Mouse (Mus musculus): ENCODE measurements at regions not wholly inside any gene's neighbourhood (a gene's known extent, or its start where the extent isn't known, plus 50 kb on each side); places are given as distances from the start of the nearest gene placed in this dataset.
"Not testable (repeated sequence)": the region's sequence is repeated elsewhere in the genome, so short reads cannot be mapped to it uniquely, and the experiment has no call there.

DNA sequence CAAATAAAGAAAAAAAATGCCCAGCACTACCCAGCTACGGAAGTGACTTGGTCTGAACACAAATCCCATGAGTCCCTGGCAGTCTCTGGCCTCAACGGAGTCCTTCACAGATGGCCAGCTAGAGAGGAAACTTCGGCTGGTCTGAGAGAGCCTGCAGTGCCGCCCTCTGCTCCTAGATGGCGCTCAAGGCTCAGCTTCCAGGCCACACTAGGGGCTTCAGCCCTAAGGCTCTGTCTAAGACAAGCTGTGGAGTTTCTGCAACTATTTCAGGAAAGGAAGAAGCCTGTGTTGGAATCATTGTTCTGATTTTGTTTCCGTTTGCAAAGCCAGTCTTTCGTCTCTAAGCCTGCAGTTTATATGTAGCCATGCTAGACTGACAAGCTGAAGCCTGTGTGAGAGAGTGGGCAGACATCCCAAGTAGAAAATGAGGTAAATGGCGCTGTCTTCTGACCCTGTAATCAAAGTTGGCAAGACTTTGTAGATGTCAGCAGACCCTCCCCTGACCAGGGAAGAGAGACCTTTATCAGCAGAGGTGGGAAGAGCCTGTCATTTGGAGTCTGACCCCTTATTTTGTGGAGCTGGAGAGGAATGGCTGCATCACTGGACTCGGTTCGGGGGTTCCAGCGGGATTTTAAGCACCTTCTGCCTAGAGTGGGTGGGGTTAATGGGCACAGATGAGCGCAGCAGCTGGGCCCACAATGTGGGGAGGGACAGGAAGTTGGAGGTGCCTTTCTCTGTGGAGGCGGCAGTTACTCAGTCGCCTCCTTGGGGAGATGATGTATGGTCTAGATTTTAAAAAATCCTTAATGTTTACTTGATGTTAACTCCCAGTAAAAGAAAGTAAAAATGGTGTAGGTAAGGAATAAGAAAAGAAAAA is 197.5 kb downstream of the Nucb2 start:
- Histone ChIP-seq H3K27me3 (no peaks in the 10 kb centered on the region), H3K9me3 (peaks cover 2% of the 10 kb centered on the region), H3K4me1 (replicated peaks) (peaks cover 3% of the 10 kb centered on the region; the same call in 1 of the 2 replicates), H3K36me3 (no peaks in the 10 kb centered on the region), H3K4me3 (no peak overlapping the region), H3K9ac (no peak overlapping the region), H3K27ac (0 out of 2 replicates have a peak overlapping the region, but pooled peaks have one; percentile 25), H3K4me2 (no peak overlapping the region)
- 51% methylated on average over 14 of the region's 14 CpGs for WGBS
- peak; percentile 57; the same call in 1 of the 2 replicates for ATAC-seq (ENCODE audit: low FRiP score)

DNA sequence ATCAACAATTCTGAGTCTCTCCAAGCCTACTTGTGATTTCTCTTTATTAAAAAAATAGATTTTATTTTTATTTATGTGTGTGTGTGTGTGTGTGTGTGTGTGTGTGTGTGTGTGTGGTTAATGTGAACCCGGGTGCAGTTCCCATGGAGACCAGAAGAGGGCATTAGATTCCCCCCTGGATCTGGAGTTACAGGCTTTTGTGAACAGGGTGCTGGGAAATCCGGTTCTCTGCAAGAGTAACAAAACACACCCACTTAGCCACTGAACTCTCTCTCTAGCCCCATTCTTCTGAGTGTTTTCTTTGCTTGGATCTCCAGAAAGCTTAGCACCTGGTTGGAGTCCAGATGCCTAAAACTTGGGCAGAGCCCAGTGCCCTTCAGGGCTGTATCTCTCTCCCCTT is 198.4 kb downstream of the Nucb2 start:
- Histone ChIP-seq H3K27ac (no peak overlapping the region), H3K4me1 (replicated peaks) (peaks cover 3% of the 10 kb centered on the region; the same call in 1 of the 2 replicates), H3K27me3 (no peaks in the 10 kb centered on the region), H3K9me3 (peaks cover 2% of the 10 kb centered on the region), H3K36me3 (no peaks in the 10 kb centered on the region), H3K4me2 (no peak overlapping the region), H3K4me3 (no peak overlapping the region), H3K9ac (no peak overlapping the region)
- no peak for ATAC-seq (ENCODE audit: low FRiP score)
- WGBS, result 98% methylated on average over 2 of the region's 2 CpGs

- peaks cover 4% of the 10 kb centered on the region; the same call in 1 of the 2 replicates for H3K4me1 ChIP-seq (replicated peaks)
- peaks cover 3% of the 10 kb centered on the region; the same call in 1 of the 2 replicates for H3K27me3 ChIP-seq
- no peak overlapping the region for H3K4me2 ChIP-seq
- H3K9me3 ChIP-seq, result no peaks in the 10 kb centered on the region
- H3K27ac ChIP-seq, result no peak overlapping the region
- H3K36me3 ChIP-seq, result no peaks in the 10 kb centered on the region
- H3K4me3 ChIP-seq, result no peak overlapping the region
- no peak for ATAC-seq (ENCODE audit: low FRiP score)
- 91% methylated on average over 2 of the region's 2 CpGs for WGBS
- no peak overlapping the region for H3K9ac ChIP-seq
Measured at GRCm38 (mm10) chr7:116711541-116711940, 207.4 kb downstream of the Nucb2 start.

- H3K36me3 ChIP-seq, result no peaks in the 10 kb centered on the region
- H3K9ac ChIP-seq, result no peak overlapping the region
- H3K4me2 ChIP-seq, result no peak overlapping the region
- ATAC-seq (ENCODE audit: low FRiP score), result 0 out of 2 replicates have a peak, but pooled peaks have one; percentile 36
- 64% methylated on average over 8 of the region's 8 CpGs for WGBS
- no peak overlapping the region for H3K4me3 ChIP-seq
- H3K9me3 ChIP-seq, result no peaks in the 10 kb centered on the region
- H3K4me1 ChIP-seq (replicated peaks), result peaks cover 4% of the 10 kb centered on the region; the same call in 1 of the 2 replicates
- H3K27ac ChIP-seq, result no peak overlapping the region
- peaks cover 3% of the 10 kb centered on the region; the same call in 1 of the 2 replicates for H3K27me3 ChIP-seq
Measured at GRCm38 (mm10) chr7:116713200-116713599, 209.0 kb downstream of the Nucb2 start.

- Histone ChIP-seq H3K27me3 (peaks cover 3% of the 10 kb centered on the region; the same call in 1 of the 2 replicates), H3K36me3 (no peaks in the 10 kb centered on the region), H3K9me3 (no peaks in the 10 kb centered on the region), H3K4me1 (replicated peaks) (no peaks in the 10 kb centered on the region), H3K27ac (no peak overlapping the region), H3K4me3 (no peak overlapping the region), H3K4me2 (no peak overlapping the region), H3K9ac (no peak overlapping the region)
- ATAC-seq (ENCODE audit: low FRiP score), result no peak
- WGBS, result 68% methylated on average over 10 of the region's 10 CpGs
Measured at GRCm38 (mm10) chr7:116715234-116716046, 211.3 kb downstream of the Nucb2 start.

DNA sequence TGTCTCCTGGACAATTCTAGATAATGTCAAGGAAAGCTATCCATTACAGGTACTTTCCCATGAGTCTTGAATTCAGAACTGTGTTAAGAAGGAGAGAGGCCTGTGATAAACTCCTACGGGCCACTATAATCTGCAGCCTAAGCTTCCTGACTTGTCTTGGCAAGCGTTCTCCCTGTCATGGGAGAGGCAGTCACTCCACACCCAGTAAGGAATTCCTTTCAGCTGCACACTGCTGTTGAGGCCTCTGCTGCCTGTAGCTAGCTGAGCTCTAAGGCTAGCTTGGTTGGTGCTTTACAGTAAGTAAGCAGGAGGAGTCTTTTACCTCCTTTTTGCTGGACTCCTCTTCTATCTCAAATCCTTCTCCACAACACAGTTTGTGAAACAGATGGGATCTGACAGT is 224.2 kb downstream of the Nucb2 start:
- H3K9me3 ChIP-seq, result no peaks in the 10 kb centered on the region
- no peak for ATAC-seq (ENCODE audit: low FRiP score)
- H3K27me3 ChIP-seq, result no peaks in the 10 kb centered on the region
- no peak overlapping the region for H3K27ac ChIP-seq
- H3K9ac ChIP-seq, result no peak overlapping the region
- WGBS, result 66% methylated on average over 2 of the region's 2 CpGs
- H3K4me1 ChIP-seq (replicated peaks), result peaks cover 8% of the 10 kb centered on the region
- H3K4me3 ChIP-seq, result no peak overlapping the region
- no peaks in the 10 kb centered on the region for H3K36me3 ChIP-seq
- H3K4me2 ChIP-seq, result no peak overlapping the region

- Histone ChIP-seq H3K9ac (no peak overlapping the region), H3K36me3 (no peaks in the 10 kb centered on the region), H3K27me3 (no peaks in the 10 kb centered on the region), H3K4me1 (replicated peaks) (peaks cover 8% of the 10 kb centered on the region), H3K27ac (no peak overlapping the region), H3K9me3 (no peaks in the 10 kb centered on the region), H3K4me3 (no peak overlapping the region), H3K4me2 (no peak overlapping the region)
- no peak for ATAC-seq (ENCODE audit: low FRiP score)
- 69% methylated on average over 4 of the region's 4 CpGs for WGBS
Measured at GRCm38 (mm10) chr7:116729795-116730194, 225.6 kb downstream of the Nucb2 start.

- Histone ChIP-seq H3K27me3 (no peaks in the 10 kb centered on the region), H3K9ac (no peak overlapping the region), H3K9me3 (no peaks in the 10 kb centered on the region), H3K4me1 (replicated peaks) (peaks cover 9% of the 10 kb centered on the region; the same call in 1 of the 2 replicates), H3K4me2 (no peak overlapping the region), H3K36me3 (no peaks in the 10 kb centered on the region), H3K27ac (peak overlapping the region; percentile 24; the same call in 1 of the 2 replicates), H3K4me3 (no peak overlapping the region)
- WGBS, result 67% methylated on average over 3 of the region's 3 CpGs
- no peak for ATAC-seq (ENCODE audit: low FRiP score)
Measured at GRCm38 (mm10) chr7:116735676-116736075, 231.5 kb downstream of the Nucb2 start.

- H3K27ac ChIP-seq, result no peak overlapping the region
- H3K36me3 ChIP-seq, result no peaks in the 10 kb centered on the region
- peaks cover 9% of the 10 kb centered on the region; the same call in 1 of the 2 replicates for H3K4me1 ChIP-seq (replicated peaks)
- H3K4me2 ChIP-seq, result no peak overlapping the region
- no peaks in the 10 kb centered on the region for H3K9me3 ChIP-seq
- 48% methylated on average over 4 of the region's 4 CpGs for WGBS
- H3K27me3 ChIP-seq, result no peaks in the 10 kb centered on the region
- no peak for ATAC-seq (ENCODE audit: low FRiP score)
- no peak overlapping the region for H3K4me3 ChIP-seq
- H3K9ac ChIP-seq, result no peak overlapping the region
Measured at GRCm38 (mm10) chr7:116736333-116736732, 232.2 kb downstream of the Nucb2 start.

DNA sequence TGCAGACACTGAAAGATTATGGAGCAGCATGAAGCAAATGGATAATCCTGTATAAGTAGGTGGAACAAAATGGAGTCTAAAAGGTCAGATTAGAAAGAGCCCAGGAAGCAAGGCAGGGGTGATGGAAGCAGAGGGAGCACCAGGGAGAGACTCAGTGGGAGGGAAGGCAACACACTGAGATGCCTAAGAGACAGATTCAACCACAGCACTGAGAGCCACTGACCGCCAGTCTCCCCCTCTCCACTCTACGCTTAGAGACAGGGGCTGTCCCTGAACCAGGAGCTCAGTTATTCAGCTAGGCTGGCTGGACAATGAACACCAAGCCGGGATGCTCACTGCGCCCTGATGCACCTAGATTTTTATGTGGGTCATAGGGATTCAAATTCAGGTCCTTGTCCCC is 233.8 kb downstream of the Nucb2 start:
- H3K9ac ChIP-seq, result no peak overlapping the region
- ATAC-seq (ENCODE audit: low FRiP score), result no peak
- H3K4me1 ChIP-seq (replicated peaks), result peaks cover 9% of the 10 kb centered on the region; the same call in 1 of the 2 replicates
- H3K4me2 ChIP-seq, result no peak overlapping the region
- no peaks in the 10 kb centered on the region for H3K27me3 ChIP-seq
- no peak overlapping the region for H3K4me3 ChIP-seq
- no peak overlapping the region for H3K27ac ChIP-seq
- H3K36me3 ChIP-seq, result no peaks in the 10 kb centered on the region
- WGBS, result 92% methylated on average over 4 of the region's 4 CpGs
- H3K9me3 ChIP-seq, result no peaks in the 10 kb centered on the region

DNA sequence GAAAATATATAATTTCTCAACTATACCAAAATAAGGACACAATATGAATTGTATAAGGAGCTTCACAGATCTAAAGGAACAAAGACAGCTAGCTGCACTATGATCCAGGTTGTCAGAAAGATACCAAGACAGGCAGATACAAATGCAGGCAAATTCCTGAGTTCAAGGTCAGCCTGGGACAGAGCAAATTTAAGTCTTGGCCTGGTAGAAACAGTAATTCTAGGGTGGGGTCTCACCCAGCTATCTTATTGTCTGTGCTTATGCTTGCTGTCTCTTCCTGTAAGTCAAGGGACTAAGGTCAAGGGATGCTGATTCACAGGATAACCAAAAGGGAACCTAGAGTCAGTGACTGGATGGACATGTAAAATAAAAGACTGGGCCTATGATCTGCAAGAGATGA is 250.4 kb downstream of the Nucb2 start:
- ATAC-seq (ENCODE audit: low FRiP score), result no peak

DNA sequence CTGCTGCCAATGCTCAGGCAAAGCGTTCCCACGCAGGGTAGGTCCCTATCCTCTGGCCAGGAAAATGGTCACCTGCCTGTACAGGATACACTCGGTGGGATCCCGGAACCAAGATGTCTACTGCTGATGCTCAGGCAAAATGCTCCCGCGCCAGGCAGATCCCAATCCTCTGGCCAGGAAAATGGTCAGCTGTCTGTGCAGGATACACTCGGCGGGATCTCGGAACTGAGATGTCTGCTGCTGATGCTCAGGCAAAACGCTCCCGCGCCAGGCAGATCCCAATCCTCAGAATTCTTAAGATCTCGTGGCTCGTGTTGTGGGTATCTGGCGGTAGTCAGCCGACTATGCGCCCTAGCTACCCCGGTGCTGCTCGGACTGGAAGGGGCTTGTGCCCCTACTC is 288.0 kb downstream of the Nucb2 start:
- H3K9ac ChIP-seq; H3K4me1 ChIP-seq (replicated peaks); H3K27ac ChIP-seq; H3K36me3 ChIP-seq; H3K4me2 ChIP-seq; H3K4me3 ChIP-seq; ATAC-seq (ENCODE audit: low FRiP score); H3K27me3 ChIP-seq; H3K9me3 ChIP-seq: not testable (repeated sequence)
- 95% methylated on average over 19 of the region's 19 CpGs for WGBS

More for the DNA sequence above, 250.4 kb downstream of the Nucb2 start:
- Histone ChIP-seq H3K9ac (no peak overlapping the region), H3K9me3 (no peaks in the 10 kb centered on the region), H3K27ac (no peak overlapping the region), H3K4me3 (no peak overlapping the region), H3K27me3 (no peaks in the 10 kb centered on the region), H3K36me3 (no peaks in the 10 kb centered on the region), H3K4me1 (replicated peaks) (no peaks in the 10 kb centered on the region), H3K4me2 (no peak overlapping the region)

Measured in hindbrain, embryonic 13.5 days (tissue).